Mouse (Mus musculus) brain, embryonic 18.5 days (tissue): ENCODE results near the gene Prox2.

Experiments used
- DNase-seq: peaks from one replicate; pipeline ENCODE4 v3.0.0-alpha.2; 2012; ENCODE audit warnings: low read depth, low spot score

Gene Prox2

DNA sequence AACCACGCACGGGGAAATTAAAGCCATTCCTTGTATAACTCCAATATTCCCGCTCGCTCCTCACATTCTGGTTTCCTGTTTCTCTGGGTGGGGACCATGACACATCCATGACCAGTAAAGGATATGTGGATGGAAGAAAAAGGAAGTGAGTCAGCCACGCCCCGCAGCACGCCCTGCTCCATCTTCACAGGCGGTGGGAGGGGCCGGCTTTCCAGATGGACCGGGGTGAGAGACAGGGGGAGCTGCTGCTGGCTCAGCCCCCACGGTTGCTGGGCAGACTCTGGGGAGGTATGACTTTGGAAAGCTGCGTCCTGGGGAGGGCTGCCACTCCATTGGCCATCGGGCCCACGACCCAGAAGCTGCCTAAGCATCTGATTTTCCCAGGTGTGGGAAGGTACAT is 16.5 kb downstream of the Prox2 start:
- DNase-seq = no peak

DNA sequence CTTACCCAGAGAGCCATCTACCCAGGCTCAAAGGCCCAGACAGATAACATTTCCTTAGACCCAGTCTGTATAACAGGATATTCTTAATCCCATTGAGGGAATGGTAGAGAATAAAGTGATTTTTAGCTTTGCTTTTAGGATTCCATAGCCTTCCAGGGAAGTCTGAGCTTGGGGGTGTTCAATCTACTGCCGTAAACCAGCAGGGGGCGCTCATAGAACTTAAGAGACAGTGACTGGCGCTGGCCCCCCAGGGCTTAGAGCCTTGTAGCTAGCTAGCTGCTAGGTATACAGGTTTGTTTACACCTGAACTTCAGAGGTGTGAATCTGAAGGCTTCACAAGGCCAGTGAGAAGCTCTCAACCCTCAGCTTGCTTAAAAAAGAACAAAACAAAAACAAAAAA is 18.3 kb downstream of the Prox2 start:
- no peak for DNase-seq

DNA sequence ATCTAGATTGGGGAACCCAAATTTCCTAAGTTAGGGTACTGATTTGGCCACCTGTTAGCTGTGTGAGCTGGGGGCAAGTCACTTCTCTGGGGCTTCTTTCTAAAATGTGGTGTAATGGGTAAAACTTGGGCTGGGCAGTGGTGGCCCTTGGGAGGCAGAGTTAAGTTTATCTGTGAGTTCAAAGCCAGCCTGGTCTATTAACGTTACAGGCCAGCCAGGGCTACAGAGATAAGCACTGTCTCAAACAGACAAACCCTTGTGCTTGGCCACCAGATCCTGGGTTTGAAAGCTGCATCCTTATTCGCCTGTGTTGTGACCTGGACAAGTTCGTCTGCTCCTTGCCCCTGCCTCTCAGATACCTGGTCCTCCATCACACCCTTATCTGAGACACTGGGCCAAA is 19.4 kb downstream of the Prox2 start:
- DNase-seq = no peak

DNA sequence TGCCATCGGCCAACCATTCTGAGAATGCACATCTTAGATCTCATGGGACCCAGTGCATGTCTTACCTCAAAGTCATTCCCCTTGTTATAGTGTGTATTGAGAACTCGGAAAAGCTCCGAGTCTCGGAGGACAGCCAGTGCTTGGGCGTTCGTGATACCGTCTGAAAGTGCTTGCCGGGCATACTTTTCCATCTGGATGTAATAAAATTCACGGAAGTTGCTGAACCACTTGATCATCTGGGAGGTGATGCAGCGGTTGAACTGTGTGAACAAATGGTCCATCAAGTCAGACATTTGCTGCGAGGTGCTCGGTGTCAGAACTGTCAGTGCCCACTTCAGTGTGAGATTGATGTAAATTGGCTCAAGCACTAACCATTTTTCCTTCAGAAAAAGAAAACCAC is 22.7 kb downstream of the Prox2 start:
- DNase-seq = no peak

DNA sequence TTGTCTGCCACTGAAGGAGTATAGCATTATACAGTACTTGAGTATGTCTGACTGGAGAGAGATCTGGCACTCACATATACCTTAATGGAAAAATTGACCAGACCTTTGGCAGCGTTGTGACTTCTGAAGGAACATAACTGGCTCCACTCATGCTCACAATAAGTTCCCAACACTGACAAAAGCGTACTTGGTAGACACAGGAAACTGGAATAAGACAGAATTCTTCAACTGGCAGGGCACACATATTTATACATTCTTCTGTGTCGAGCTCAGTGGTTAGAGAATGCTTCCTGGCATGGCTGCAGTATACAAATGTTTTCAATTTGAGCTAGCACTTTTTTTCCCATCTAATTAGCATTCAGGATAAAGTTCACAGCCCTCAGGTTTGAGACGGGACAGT is 25.6 kb downstream of the Prox2 start:
- DNase-seq = no peak

DNA sequence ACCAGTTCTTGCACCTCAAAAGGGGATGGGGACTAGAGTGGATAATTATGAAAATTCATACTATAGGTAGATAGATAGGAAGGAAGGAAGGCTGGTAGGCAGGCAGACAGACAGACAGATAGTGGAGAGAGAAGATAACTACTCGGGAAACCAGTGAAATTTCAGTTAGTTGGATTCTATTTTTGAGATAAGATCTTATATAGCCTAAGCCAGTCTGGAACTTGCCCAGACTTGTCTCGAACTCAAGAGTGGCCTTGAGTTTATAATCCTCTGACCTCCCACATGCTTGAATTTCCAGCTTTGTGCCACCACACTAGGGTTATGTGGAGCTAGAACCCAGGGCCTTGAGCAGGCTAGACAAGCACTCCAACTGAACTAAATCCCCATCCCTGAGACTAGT is 26.3 kb downstream of the Prox2 start:
- no peak for DNase-seq

DNA sequence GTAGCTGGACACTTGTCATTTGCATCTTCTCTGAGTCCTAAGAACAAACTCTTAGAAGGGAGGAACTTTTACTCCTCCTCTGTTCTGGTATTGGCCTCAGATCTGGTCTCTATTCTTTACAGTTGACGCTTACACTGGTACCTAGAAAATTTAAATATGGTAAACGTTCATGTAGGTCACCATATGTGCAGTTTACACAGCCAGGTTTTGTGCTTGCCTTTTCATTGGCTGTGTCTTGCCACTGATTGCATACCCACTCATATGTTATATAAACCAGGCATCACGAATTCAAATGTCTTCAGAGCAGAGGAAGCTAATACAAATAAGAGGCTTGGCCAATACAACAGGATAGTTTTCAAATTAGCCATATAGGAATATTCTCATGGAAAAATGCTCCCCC is 33.5 kb downstream of the Prox2 start:
- no peak for DNase-seq

DNA sequence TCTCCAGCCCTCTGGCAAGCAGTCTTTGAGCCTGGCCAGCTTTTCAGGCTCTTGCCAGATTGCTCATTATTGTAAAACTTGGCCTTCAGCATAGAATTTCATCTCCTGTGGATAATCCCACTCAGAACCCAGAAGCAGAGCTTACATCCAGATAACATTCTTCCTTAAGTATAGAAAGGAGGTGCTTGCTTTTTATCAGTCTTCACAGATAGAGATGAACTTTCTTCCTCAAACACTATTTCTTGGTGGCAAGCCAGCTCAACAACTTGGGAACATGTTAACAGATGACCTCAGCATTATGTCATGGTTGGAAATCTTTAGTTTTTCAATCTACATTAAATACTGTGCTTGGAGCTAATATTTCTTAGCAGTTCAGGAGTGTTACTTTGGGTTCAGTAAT is 39.5 kb downstream of the Prox2 start:
- no peak for DNase-seq

DNA sequence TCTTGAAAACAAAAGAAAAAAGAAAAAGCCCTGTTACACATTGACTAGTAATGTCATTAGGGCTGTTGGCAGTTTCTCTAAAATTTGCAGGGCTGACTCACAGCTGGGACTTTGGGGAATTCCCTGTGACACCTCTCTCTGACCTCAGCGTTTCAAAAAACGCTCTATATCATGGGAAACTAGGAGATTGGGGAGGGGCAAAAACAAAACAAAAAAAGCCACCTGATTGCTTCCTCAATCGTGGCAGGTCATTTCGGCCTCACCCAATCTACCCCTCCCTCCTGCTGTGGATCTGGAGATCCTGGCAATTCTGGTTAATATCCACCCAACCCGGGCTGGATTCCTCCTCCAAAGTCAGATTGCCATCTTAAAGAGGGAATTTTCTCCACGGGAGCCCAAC is 59.3 kb downstream of the Prox2 start:
- DNase-seq = no peak
